Mouse (Mus musculus): ENCODE results near the gene Ric3.

Ric3 gene

DNA sequence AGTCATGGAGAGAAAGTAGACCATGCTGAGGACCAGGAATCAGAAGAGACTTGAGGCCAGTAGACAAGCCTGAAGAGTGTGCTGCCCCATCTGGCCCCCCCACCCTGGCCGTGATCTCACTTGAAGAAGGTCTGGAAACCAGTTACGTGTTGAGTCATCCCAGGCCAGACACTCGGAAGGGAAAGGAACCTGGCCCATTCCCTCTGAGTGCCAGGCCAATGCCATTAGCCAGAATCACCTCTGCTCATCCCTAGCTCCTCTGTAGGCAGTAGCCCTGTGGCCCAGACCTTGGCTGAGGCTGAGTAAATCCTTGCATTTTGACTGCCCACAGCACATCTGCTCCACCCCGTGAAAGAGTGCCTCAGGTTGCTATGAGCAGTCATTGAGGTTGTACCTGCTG is 81.2 kb downstream of the Ric3 start:
- no peak for DNase-seq (ENCODE audit: low spot score in 2 of 2)

DNA sequence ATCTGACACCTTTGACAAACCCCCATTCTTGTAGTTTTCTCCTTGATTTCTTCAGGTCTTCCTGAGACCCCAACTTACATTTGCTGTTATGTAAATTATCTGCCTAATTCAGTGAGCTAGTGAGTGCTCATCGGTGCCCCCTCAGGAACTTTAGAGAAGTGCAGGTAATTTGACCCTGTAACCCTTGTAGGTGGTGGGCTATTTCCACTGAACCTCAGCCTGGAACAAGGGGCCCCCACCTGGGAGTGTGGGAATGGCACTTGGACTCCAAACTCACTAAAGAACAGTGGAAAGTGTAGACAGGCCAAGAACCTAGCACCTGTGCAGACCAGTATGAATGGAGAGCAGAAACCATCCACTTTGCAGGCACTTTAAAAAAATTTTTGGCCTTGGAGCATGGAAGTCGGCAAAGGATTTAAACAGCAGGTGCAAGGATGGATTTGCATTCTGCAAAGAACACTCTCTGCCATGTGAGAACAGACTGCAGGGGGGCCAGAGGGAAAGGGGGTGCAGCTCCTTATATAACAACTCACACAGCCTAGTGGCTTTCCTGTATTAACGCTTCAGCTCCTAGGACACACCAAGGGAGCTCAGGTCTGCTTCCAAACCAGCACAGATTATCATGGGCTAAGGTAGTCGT is 82.7 kb downstream of the Ric3 start:
- DNase-seq (ENCODE audit: low spot score in 2 of 2): peak in 1 of 2 experiments; percentile 21

DNA sequence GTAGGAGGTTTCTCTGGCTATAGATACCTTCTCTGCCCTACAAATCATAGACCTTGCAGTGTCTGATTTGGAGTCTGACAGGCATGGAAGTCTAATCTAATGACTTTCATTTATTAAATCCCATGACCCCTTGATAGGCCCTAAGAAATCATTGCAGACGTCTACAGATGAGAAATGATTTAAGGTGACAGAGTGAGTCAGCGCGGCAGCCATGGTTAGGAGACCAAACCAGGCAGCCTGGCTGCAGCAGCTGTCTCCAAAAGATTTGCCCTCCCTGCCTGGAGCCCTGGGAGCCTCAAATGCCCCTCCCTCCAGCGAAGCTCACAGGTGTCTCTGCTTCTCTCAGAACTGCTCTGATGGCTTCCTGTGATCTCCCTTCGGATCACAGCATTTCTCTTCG is 87.0 kb downstream of the Ric3 start:
- no peak for DNase-seq (ENCODE audit: low spot score in 2 of 2)

DNA sequence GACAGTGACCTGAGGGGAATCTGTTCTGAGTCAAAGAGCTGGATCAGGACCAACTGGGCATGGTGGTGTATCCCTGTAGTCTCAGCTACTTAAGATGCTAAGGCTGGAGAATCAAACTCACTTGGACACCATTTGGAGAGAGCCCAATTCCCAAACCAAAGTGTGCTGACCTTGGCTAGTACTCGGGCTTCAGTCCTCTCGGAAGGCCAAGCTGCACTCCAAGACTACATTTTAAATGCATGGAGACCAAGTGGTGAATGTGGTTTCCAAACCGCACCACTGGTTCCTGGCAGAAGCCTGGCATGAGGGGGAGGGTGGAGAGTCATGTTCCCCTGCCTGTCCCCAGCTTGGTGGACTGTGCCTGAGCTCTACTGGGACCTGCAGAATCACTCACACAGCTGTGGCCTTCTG is 89.2 kb downstream of the Ric3 start:
- DNase-seq (ENCODE audit: low spot score in 2 of 2): no peak

DNA sequence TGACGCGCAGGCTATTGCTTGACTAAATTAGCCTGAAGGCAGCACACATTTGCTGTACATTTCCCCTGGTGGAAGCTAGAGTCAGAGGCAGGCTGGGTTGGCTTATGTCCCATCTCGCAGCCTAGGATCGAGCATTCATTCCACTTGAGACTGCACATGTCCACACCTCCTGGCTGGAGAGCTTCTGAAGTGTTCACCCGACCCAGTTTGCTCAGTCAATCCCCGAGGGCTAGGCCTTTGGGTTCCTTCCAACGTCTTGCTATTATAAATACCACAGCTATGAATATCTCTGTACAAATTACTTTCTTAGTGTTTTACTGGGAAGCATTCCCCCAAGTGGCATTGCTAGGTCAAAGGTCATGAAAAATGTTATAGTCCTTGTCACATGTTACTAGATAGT is 89.9 kb downstream of the Ric3 start:
- no peak for DNase-seq (ENCODE audit: low spot score in 2 of 2)

- DNase-seq (ENCODE audit: low spot score in 2 of 2): no peak
These were observed 91.9 kb downstream of the Ric3 start for GRCm38 (mm10) chr7:108991207-108991606.

GRCm38 (mm10) chr7:108985934-108986708 is 97.0 kb downstream of the Ric3 start:
- no peak for DNase-seq (ENCODE audit: low spot score in 2 of 2)
